In the genomic region with DNA sequence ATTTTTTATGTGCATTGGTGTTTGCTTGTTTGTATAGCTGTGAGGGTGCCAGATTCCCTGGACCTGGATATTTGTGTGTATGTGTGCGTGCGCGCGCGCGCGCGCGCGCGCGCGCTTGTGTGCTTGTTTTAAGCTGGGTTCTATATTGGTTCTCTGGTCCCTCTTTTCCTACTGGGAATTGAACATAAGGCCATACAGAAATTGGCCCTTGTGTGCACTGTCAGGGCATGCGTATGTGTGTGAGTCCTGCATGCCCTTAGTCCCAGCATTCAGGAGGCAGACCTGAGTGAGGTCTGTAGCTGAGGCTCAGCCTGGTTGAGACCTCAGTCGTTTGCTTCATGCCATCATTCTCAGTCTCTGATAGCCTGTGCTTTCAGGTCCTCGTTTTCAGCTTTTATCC, we compare ENCODE assay signal across 10 mouse cellular contexts. TPM values are rescaled to one million over a fixed set of nuclear protein-coding genes. Genes with fewer than 3 reads are reported as not detected.
DNase-seq lines count a peak whose midpoint lies in the region; ATAC-seq and TF ChIP-seq lines count a peak whose summit lies in the region.
"Had no signal": no experiment of that assay in that cellular context is flagged by ENCODE, and none has a peak within 500 bp of the region (broad histone marks: within the 10 kb centered on the region; RNA-seq: fewer than 3 reads in every experiment).

No protein-coding gene starts in this region.

- DNase-seq in lung, embryonic 14.5 days, result no peak
- no peak for DNase-seq in lung, postnatal 4 days
- no peak for DNase-seq in embryonic facial prominence, embryonic 14.5 days (ENCODE audit: low spot score)
- DNase-seq in gastrocnemius, postnatal 14 days, result no peak
- DNase-seq in cerebellum, postnatal 25 days, result no peak
- DNase-seq: adrenal gland, postnatal 14 days; gastrocnemius, postnatal 25 days had no signal

- WGBS in lung, embryonic 14.5 days, result 91% methylated on average over 16 of the region's 16 CpGs
- 91% methylated on average over 16 of the region's 16 CpGs for WGBS in embryonic facial prominence, embryonic 14.5 days
- WGBS in limb, embryonic 12.5 days, result 89% methylated on average over 16 of the region's 16 CpGs
- 89% methylated on average over 16 of the region's 16 CpGs for WGBS in stomach, embryonic 14.5 days

- no peak for TF ChIP-seq CTCF in lung, embryonic 14.5 days (IDR thresholded peaks at IDR 0.05; ENCODE audit: low read depth)

- H3K9ac ChIP-seq in lung, embryonic 14.5 days, result peak overlapping the region; percentile 93; the same call in 1 of the 2 replicates
- H3K9ac ChIP-seq in embryonic facial prominence, embryonic 14.5 days (ENCODE audit: low read depth, low read length), result peak overlapping the region; percentile 97
- H3K9ac ChIP-seq in limb, embryonic 12.5 days (replicated peaks), result 0 out of 2 replicates have a peak overlapping the region, but pooled peaks have one; percentile 24
- no peak overlapping the region; the same call in 1 of the 2 replicates for H3K9ac ChIP-seq in stomach, embryonic 14.5 days (replicated peaks; ENCODE audit: low read depth, low read length)

- no peak for ATAC-seq in lung, embryonic 14.5 days (ENCODE audit: insufficient read depth)
- ATAC-seq in embryonic facial prominence, embryonic 14.5 days (ENCODE audit: low read depth), result no peak
- no peak for ATAC-seq in limb, embryonic 12.5 days (ENCODE audit: insufficient number of reproducible peaks, insufficient read depth, low FRiP score, low TSS enrichment, low read depth)
- no peak for ATAC-seq in stomach, embryonic 14.5 days (ENCODE audit: insufficient number of reproducible peaks, insufficient read depth, low FRiP score, low read depth)
- no peak for ATAC-seq in erythroid progenitor cell, adult 5-6 weeks (replicated peaks; ENCODE audit: low FRiP score, poor library complexity, severe bottlenecking)

- intact Hi-C loops in gastrocnemius, postnatal 14 days (cut with DNase I; ENCODE audit: low total_unique reads), result no loop called here

- H3K9me3 ChIP-seq in lung, embryonic 14.5 days (ENCODE audit: low read depth, low read length), result no peaks in the 10 kb centered on the region
- H3K9me3 ChIP-seq in embryonic facial prominence, embryonic 14.5 days (ENCODE audit: control insufficient read depth, low read length), result no peaks in the 10 kb centered on the region
- H3K9me3 ChIP-seq in limb, embryonic 12.5 days, result no peaks in the 10 kb centered on the region
- no peaks in the 10 kb centered on the region for H3K9me3 ChIP-seq in stomach, embryonic 14.5 days (ENCODE audit: control insufficient read depth, low read depth, low read length)

- H3K4me3 ChIP-seq in lung, embryonic 14.5 days (ENCODE audit: low read depth, low read length), result peak overlapping the region; percentile 82
- H3K4me3 ChIP-seq in embryonic facial prominence, embryonic 14.5 days (ENCODE audit: low read depth, low read length), result peak overlapping the region; percentile 93
- H3K4me3 ChIP-seq in limb, embryonic 12.5 days (replicated peaks), result peak overlapping the region; percentile 92
- peak overlapping the region; percentile 99 for H3K4me3 ChIP-seq in stomach, embryonic 14.5 days (ENCODE audit: low read depth, low read length)

- peak overlapping the region; percentile 58 for H3K4me2 ChIP-seq in lung, embryonic 14.5 days
- peak overlapping the region; percentile 73 for H3K4me2 ChIP-seq in embryonic facial prominence, embryonic 14.5 days (ENCODE audit: low read depth, low read length)
- H3K4me2 ChIP-seq in limb, embryonic 12.5 days, result peak overlapping the region; percentile 73
- H3K4me2 ChIP-seq in stomach, embryonic 14.5 days (replicated peaks; ENCODE audit: low read depth, low read length), result peak overlapping the region; percentile 51

- peaks cover under 1% of the 10 kb centered on the region; the same call in 1 of the 2 replicates for H3K4me1 ChIP-seq in lung, embryonic 14.5 days (ENCODE audit: insufficient read depth)
- H3K4me1 ChIP-seq in embryonic facial prominence, embryonic 14.5 days (ENCODE audit: control insufficient read depth, insufficient read depth, low read length), result peaks cover 16% of the 10 kb centered on the region
- peaks cover 20% of the 10 kb centered on the region for H3K4me1 ChIP-seq in limb, embryonic 12.5 days (replicated peaks)
- H3K4me1 ChIP-seq in stomach, embryonic 14.5 days (ENCODE audit: control insufficient read depth, insufficient read depth, low read length), result 0 out of 2 replicates have a peak, but pooled peaks cover 10% of the 10 kb centered on the region

- H3K36me3 ChIP-seq in lung, embryonic 14.5 days (ENCODE audit: insufficient read depth), result peaks cover 35% of the 10 kb centered on the region
- H3K36me3 ChIP-seq in embryonic facial prominence, embryonic 14.5 days (ENCODE audit: control insufficient read depth, insufficient read depth, low read length), result peaks cover 32% of the 10 kb centered on the region
- H3K36me3 ChIP-seq in limb, embryonic 12.5 days, result peaks cover 33% of the 10 kb centered on the region
- peaks cover 33% of the 10 kb centered on the region for H3K36me3 ChIP-seq in stomach, embryonic 14.5 days (ENCODE audit: control insufficient read depth, insufficient read depth, low read length)

- no peaks in the 10 kb centered on the region for H3K27me3 ChIP-seq in lung, embryonic 14.5 days (ENCODE audit: insufficient read depth, low read length)
- H3K27me3 ChIP-seq in embryonic facial prominence, embryonic 14.5 days (replicated peaks; ENCODE audit: control insufficient read depth, insufficient read depth, low read length), result no peaks in the 10 kb centered on the region
- H3K27me3 ChIP-seq in limb, embryonic 12.5 days, result no peaks in the 10 kb centered on the region
- H3K27me3 ChIP-seq in stomach, embryonic 14.5 days (ENCODE audit: control insufficient read depth, insufficient read depth, low read length), result no peaks in the 10 kb centered on the region

- no peak overlapping the region for H3K27ac ChIP-seq in lung, embryonic 14.5 days (ENCODE audit: low read depth)
- no peak overlapping the region for H3K27ac ChIP-seq in embryonic facial prominence, embryonic 14.5 days (replicated peaks; ENCODE audit: low read depth, low read length)
- H3K27ac ChIP-seq in limb, embryonic 12.5 days, result no peak overlapping the region
- H3K27ac ChIP-seq in stomach, embryonic 14.5 days (ENCODE audit: low read length), result no peak overlapping the region

RNA-seq across cellular contexts. Expression of gene Rpl35a, which starts 1.8 kb away (rescaled TPM):
- polyA plus RNA-seq in lung, embryonic 14.5 days (2014; fragmentation: Nextera tagmentation; extraction: Ambion mirVana), result 1,015 and 1,080 TPM in 2 replicates
- 940 and 1,079 TPM in 2 replicates for polyA plus RNA-seq in embryonic facial prominence, embryonic 14.5 days (2014; fragmentation: Nextera tagmentation; extraction: Ambion mirVana)
- polyA plus RNA-seq in limb, embryonic 12.5 days (2016; fragmentation: Nextera tagmentation; extraction: Ambion mirVana), result 970 and 1,024 TPM in 2 replicates
- 1,070 and 1,136 TPM in 2 replicates for polyA plus RNA-seq in stomach, embryonic 14.5 days (2014; fragmentation: Nextera tagmentation; extraction: Ambion mirVana)
- 100 to 1,000 TPM; 304 to 324 TPM for total RNA-seq in gastrocnemius, postnatal 14 days (2021)
- 809 and 822 TPM in 2 replicates for total RNA-seq in erythroid progenitor cell, adult 5-6 weeks (2015; ENCODE audit: low replicate concordance)
- 235 and 511 TPM in 2 replicates for total RNA-seq in erythroid progenitor cell, adult 5-6 weeks (2017; ENCODE audit: low replicate concordance)

RNA-seq across cellular contexts. Expression of gene Iqcg, which starts 2.0 kb away (rescaled TPM):
- 2.6 TPM in 2 replicates for polyA plus RNA-seq in lung, embryonic 14.5 days (2014; fragmentation: Nextera tagmentation; extraction: Ambion mirVana)
- polyA plus RNA-seq in embryonic facial prominence, embryonic 14.5 days (2014; fragmentation: Nextera tagmentation; extraction: Ambion mirVana), result 3.1 and 7.4 TPM in 2 replicates
- polyA plus RNA-seq in limb, embryonic 12.5 days (2016; fragmentation: Nextera tagmentation; extraction: Ambion mirVana), result 2.2 and 2.4 TPM in 2 replicates
- 2.6 and 2.7 TPM in 2 replicates for polyA plus RNA-seq in stomach, embryonic 14.5 days (2014; fragmentation: Nextera tagmentation; extraction: Ambion mirVana)
- total RNA-seq in gastrocnemius, postnatal 14 days (2021), result 1 to 10 TPM; 1.9 to 2.2 TPM
- total RNA-seq in erythroid progenitor cell, adult 5-6 weeks (2015; ENCODE audit: low replicate concordance), result not detected in 2 replicates
- under 0.01 TPM in 1 of 2 replicates, not detected in the other for total RNA-seq in erythroid progenitor cell, adult 5-6 weeks (2017; ENCODE audit: low replicate concordance)

RNA-seq across cellular contexts. Expression of gene Lmln, which starts 4.3 kb away (rescaled TPM):
- polyA plus RNA-seq in lung, embryonic 14.5 days (2014; fragmentation: Nextera tagmentation; extraction: Ambion mirVana), result 3.5 and 3.8 TPM in 2 replicates
- polyA plus RNA-seq in embryonic facial prominence, embryonic 14.5 days (2014; fragmentation: Nextera tagmentation; extraction: Ambion mirVana), result 2.3 and 2.5 TPM in 2 replicates
- 3.6 TPM in 2 replicates for polyA plus RNA-seq in limb, embryonic 12.5 days (2016; fragmentation: Nextera tagmentation; extraction: Ambion mirVana)
- polyA plus RNA-seq in stomach, embryonic 14.5 days (2014; fragmentation: Nextera tagmentation; extraction: Ambion mirVana), result 3.5 and 4.1 TPM in 2 replicates
- 1 to 10 TPM; 1.4 to 2.3 TPM for total RNA-seq in gastrocnemius, postnatal 14 days (2021)
- 3.2 and 15.1 TPM in 2 replicates for total RNA-seq in erythroid progenitor cell, adult 5-6 weeks (2015; ENCODE audit: low replicate concordance)
- 1.2 and 3.8 TPM in 2 replicates for total RNA-seq in erythroid progenitor cell, adult 5-6 weeks (2017; ENCODE audit: low replicate concordance)
